Mouse (Mus musculus) ES-Bruce4 (cell line): ENCODE measurements at regions not wholly inside any gene's neighbourhood (a gene's known extent, or its start where the extent isn't known, plus 50 kb on each side); places are given as distances from the start of the nearest gene placed in this dataset.

ENCODE experiments used
- CTCF ChIP-seq: IDR thresholded peaks from one replicate; pipeline ENCODE4 v1.8.1; 2011; ENCODE audit warnings: low read depth, low read length
- POLR2A ChIP-seq: IDR thresholded peaks from one replicate; pipeline ENCODE4 v1.8.1; 2011; ENCODE audit warnings: low read length; ENCODE audit not compliant: insufficient read depth

GRCm38 (mm10) chr15:42912880-42913279 lies 2778.7 kb downstream of the 9330182O14Rik start:
- no peak for TF ChIP-seq POLR2A
- TF ChIP-seq CTCF = no peak
